Mouse (Mus musculus) lung, embryonic 16.5 days (tissue): Measurements from ENCODE around the gene Snai3. TPM values are rescaled to one million over a fixed set of nuclear protein-coding genes. Genes with fewer than 3 reads are reported as not detected.

Source experiments
- ATAC-seq: fragments of 200-750 bp; cut with Nextera tagmentation; 2 replicates; pipeline ENCODE4 v1.8.0; 2017; ENCODE audit warnings: low read depth, mild to moderate bottlenecking, moderate library complexity
- H3K27ac ChIP-seq: fragments of 300-500 bp; sonication (generic); 2 replicates; pipeline ENCODE4 v1.5.1; 2014; ENCODE audit warnings: mild to moderate bottlenecking, control low read depth, low read length
- H3K27me3 ChIP-seq: fragments of 300-500 bp; sonication (generic); 2 replicates; pipeline ENCODE4 v1.6.1; 2014; ENCODE audit warnings: low read depth, low read length, mixed read lengths; ENCODE audit not compliant: control insufficient read depth, insufficient read depth
- H3K36me3 ChIP-seq: fragments of 300-500 bp; sonication (generic); 2 replicates; pipeline ENCODE4 v1.6.1; 2014; ENCODE audit warnings: low read length; ENCODE audit not compliant: control insufficient read depth, insufficient read depth
- H3K4me1 ChIP-seq: fragments of 300-500 bp; sonication (generic); replicated peaks from 2 replicates; pipeline ENCODE4 v1.6.1; 2014; ENCODE audit warnings: low read length, mixed read lengths; ENCODE audit not compliant: control insufficient read depth, insufficient read depth
- H3K4me2 ChIP-seq: fragments of 300-500 bp; sonication (generic); 2 replicates; pipeline ENCODE4 v1.6.1; 2014; ENCODE audit warnings: low read depth, low read length, control low read depth
- H3K4me3 ChIP-seq: fragments of 300-500 bp; sonication (generic); 2 replicates; pipeline ENCODE4 v1.5.1; 2014; ENCODE audit warnings: mild to moderate bottlenecking, low read length, control low read depth
- H3K9ac ChIP-seq: fragments of 300-500 bp; sonication (generic); 2 replicates; pipeline ENCODE4 v1.6.1; 2014; ENCODE audit warnings: low read length, control low read depth
- H3K9me3 ChIP-seq: fragments of 300-500 bp; sonication (generic); 2 replicates; pipeline ENCODE4 v1.6.1; 2016; ENCODE audit warnings: low read length; ENCODE audit not compliant: control insufficient read depth
- whole genome bisulfite sequencing: fragments of 180-500 bp; shearing (Covaris S2); extraction: QIAGEN DNeasy Blood & Tissue Kit; methylation state at CpG from one replicate; pipeline ENCODE4 v1.1.7; 2014; 5-methylcytosine and 5-hydroxymethylcytosine counted together
- polyA plus RNA-seq: library from polyadenylated mRNA; unstranded; fragments of >200 nt; fragmentation: Nextera tagmentation; extraction: Ambion mirVana; gene quantifications from 2 replicates; pipeline ENCODE4 v1.2.1, GENCODE M21; 2015

Gene Snai3
- polyA plus RNA-seq, 1 experiment from 2014 or later = 1.5 TPM

DNA sequence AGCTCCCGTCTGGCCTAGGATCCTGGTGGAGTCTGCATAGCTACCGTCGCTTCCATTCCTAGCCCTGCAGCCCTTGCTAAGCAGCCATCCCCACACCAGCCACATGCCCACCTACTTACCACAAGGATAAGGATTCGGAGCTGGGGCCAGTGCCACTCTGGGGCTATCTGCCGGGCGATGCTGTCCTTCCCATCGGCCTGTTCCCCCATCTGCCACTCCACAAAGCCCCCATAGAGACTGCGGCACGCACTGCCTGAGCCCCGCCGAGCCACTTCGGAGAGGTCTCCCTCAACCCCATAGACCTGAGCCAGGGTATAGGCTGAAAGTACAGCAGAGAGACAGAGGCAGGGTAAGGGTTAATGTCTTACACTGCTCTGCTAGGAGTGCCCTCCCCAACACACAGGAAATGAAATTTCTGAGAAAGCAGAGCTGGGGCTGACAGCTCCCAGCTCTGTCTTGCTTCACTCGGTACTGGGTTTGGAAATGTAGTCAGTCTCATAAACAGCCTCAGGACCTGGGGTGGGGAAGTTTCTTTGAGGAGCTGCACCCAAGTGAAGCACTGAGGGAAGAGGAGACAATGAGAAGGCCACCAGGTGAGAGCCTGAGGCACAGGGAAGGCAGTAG lies 22.7 kb downstream of the Snai3 start:
- H3K36me3 ChIP-seq = peaks cover 4% of the 10 kb centered on the region
- H3K4me3 ChIP-seq = no peak overlapping the region
- H3K9ac ChIP-seq = 0 out of 2 replicates have a peak overlapping the region, but pooled peaks have one; percentile 19
- peak overlapping the region; percentile 60 for H3K27ac ChIP-seq
- 0 out of 2 replicates have a peak, but pooled peaks cover 5% of the 10 kb centered on the region for H3K9me3 ChIP-seq
- peak; percentile 46 for ATAC-seq
- WGBS = 83% methylated on average over 13 of the region's 13 CpGs
- no peaks in the 10 kb centered on the region for H3K27me3 ChIP-seq
- no peak overlapping the region for H3K4me2 ChIP-seq
- H3K4me1 ChIP-seq = peaks cover 12% of the 10 kb centered on the region

GRCm38 (mm10) chr8:122436586-122437125 lies 23.9 kb downstream of the Snai3 start:
- Histone ChIP-seq H3K9ac (no peak overlapping the region), H3K36me3 (peaks cover 4% of the 10 kb centered on the region), H3K27ac (no peak overlapping the region), H3K4me1 (peaks cover 13% of the 10 kb centered on the region), H3K4me2 (no peak overlapping the region), H3K27me3 (no peaks in the 10 kb centered on the region), H3K4me3 (no peak overlapping the region), H3K9me3 (0 out of 2 replicates have a peak, but pooled peaks cover 5% of the 10 kb centered on the region)
- 82% methylated on average over 20 of the region's 20 CpGs for WGBS
- no peak for ATAC-seq

DNA sequence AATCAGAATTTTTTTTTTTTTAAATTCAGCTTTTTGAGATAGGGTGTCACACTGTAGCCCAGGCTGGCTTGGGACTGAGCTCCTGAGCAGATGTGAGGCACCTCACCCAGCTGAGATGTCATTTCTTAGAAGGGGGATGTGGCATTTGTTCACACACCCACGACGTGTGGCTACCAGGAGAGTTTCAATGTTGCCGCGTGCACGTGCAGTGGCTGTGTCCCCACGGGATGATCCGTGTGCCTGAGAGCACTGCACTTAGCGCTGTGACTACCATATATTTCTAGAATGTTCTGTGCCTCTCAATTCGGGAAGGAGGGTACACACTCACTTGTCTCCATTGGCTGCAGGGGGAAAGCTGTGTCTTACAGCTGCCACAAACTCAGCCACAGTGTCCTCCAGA lies 24.4 kb downstream of the Snai3 start:
- Histone ChIP-seq H3K27ac (no peak overlapping the region), H3K4me2 (no peak overlapping the region), H3K4me1 (peaks cover 18% of the 10 kb centered on the region), H3K9ac (no peak overlapping the region), H3K4me3 (no peak overlapping the region), H3K36me3 (peaks cover 4% of the 10 kb centered on the region), H3K9me3 (0 out of 2 replicates have a peak, but pooled peaks cover 5% of the 10 kb centered on the region), H3K27me3 (no peaks in the 10 kb centered on the region)
- ATAC-seq = no peak
- 92% methylated on average over 9 of the region's 9 CpGs for WGBS

DNA sequence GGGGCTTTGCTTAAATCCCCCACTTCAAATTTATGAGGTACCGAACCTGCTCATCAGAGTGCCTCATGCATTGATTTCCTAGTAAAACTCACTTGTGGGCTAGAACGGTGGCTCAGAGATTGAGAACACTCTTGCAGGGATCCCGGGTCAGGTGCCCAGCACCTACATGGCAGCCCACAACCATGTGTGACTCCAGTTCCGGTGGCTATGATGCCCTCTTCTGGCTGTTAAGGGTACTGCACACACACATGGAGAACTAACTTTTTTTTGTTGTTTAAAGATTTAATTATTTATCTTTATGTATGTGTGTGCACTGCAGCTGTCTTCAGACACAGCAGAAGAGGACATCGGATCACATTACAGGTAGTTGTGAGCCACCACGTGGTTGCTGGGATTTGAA lies 25.2 kb downstream of the Snai3 start:
- Histone ChIP-seq H3K9ac (no peak overlapping the region), H3K4me1 (peaks cover 19% of the 10 kb centered on the region), H3K27me3 (no peaks in the 10 kb centered on the region), H3K27ac (no peak overlapping the region), H3K36me3 (peaks cover 4% of the 10 kb centered on the region), H3K4me3 (no peak overlapping the region), H3K9me3 (0 out of 2 replicates have a peak, but pooled peaks cover 5% of the 10 kb centered on the region), H3K4me2 (no peak overlapping the region)
- no peak for ATAC-seq
- WGBS = 90% methylated on average over 6 of the region's 6 CpGs

DNA sequence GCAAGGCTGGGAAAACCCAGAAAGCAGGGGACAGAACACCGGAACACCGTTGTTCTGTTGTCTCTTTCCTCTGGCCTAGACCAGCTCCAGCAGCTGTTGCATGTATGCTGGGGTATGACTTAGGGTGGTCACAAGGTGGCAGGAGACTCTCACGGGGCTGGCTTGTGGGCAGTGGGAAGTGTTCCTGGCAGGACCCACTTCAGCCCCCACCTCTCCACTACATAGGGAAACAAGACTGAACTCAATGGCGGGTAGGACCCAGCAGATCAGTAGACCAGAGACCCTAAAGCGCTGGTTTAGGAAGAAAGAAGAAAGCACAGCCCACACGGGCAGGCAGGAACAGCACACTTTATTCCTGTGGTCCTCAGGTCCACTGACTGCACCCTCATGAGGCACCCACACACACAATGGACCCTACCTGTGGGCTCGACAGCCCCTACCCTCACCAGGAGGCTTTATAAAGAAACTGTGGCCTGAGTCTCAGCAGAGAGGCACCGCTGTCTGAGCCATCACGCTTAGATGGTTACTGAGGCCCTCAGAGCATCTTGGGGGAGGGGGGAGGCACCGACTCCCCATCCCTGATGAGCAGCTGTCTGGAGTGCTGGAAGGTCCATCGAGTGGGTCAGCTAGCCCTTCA lies 27.1 kb downstream of the Snai3 start:
- peak overlapping the region; percentile 89 for H3K9ac ChIP-seq
- H3K9me3 ChIP-seq = 0 out of 2 replicates have a peak, but pooled peaks cover 5% of the 10 kb centered on the region
- peak overlapping the region; percentile 73 for H3K4me3 ChIP-seq
- 53% methylated on average over 11 of the region's 11 CpGs for WGBS
- peaks cover 19% of the 10 kb centered on the region for H3K4me1 ChIP-seq
- H3K27ac ChIP-seq = peak overlapping the region; percentile 28; the same call in 1 of the 2 replicates
- peak; percentile 31 for ATAC-seq
- H3K36me3 ChIP-seq = peaks cover 4% of the 10 kb centered on the region
- H3K27me3 ChIP-seq = no peaks in the 10 kb centered on the region
- peak overlapping the region; percentile 92 for H3K4me2 ChIP-seq

DNA sequence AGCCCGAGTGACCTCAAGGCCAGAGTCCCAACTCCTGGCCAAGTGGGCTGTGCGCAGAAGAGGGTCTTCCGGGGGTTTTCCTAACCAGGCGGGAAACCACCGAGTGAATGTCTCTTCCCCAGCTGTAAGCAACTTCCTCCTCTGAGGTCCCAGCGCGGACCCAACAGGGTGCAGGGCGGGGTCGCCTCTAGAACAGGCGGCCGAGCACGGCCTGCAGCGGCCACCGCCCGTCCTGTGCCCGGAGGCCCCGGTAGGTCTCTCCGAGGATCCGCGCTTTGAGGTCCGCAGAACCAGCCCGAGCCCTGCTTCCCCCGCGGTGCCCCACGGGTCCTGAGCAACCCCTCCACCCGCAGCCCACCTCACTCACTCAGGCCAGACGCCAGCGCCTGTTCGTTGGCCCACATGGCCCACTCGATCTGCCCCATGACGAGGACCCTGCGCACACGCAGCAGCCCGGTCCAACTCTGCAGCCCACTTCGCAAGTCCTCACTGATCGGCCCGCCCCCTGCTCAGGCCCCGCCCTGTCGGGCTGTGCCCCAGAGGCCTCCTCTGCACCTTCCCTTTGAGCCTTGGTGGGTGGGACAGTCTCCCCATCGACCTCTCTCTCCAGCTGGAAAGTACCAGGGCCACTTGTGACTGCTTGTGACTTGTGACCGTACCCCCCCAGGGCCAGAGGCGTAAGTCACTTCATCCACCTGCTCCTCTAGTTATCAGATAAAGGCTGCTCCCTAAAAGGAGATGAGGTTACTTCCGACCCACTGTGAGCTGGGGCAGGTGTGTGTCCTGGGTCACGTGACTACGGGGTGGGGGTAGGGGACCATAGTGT lies 27.9 kb downstream of the Snai3 start, which contains the start of gene Cyba:
Cyba (minus strand) TSS at position 488 of the 826 bp plus-strand sequence.
- H3K27ac ChIP-seq = peak within 1 kb of the TSS; percentile 85
- H3K9me3 ChIP-seq = 0 out of 2 replicates have a peak, but pooled peaks cover 5% of the 10 kb centered on the region
- H3K4me2 ChIP-seq = peak within 1 kb of the TSS; percentile 92
- H3K4me1 ChIP-seq = peaks cover 19% of the 10 kb centered on the region
- peak within 1 kb of the TSS; percentile 73 for H3K4me3 ChIP-seq
- no peaks in the 10 kb centered on the region for H3K27me3 ChIP-seq
- peak; percentile 94 for ATAC-seq
- 2% methylated on average over 40 of the region's 45 CpGs for WGBS
- peaks cover 4% of the 10 kb centered on the region for H3K36me3 ChIP-seq
- H3K9ac ChIP-seq = peak within 1 kb of the TSS; percentile 89

GRCm38 (mm10) chr8:122431694-122432442 lies 28.7 kb downstream of the Snai3 start:
- Histone ChIP-seq H3K27ac (peak overlapping the region; percentile 85), H3K4me3 (peak overlapping the region; percentile 73), H3K9me3 (0 out of 2 replicates have a peak, but pooled peaks cover 5% of the 10 kb centered on the region), H3K36me3 (peaks cover 4% of the 10 kb centered on the region), H3K4me1 (peaks cover 19% of the 10 kb centered on the region), H3K4me2 (peak overlapping the region; percentile 92), H3K27me3 (no peaks in the 10 kb centered on the region), H3K9ac (peak overlapping the region; percentile 89)
- WGBS = 26% methylated on average over 18 of the region's 18 CpGs
- peak; percentile 9; the same call in 1 of the 2 replicates for ATAC-seq

DNA sequence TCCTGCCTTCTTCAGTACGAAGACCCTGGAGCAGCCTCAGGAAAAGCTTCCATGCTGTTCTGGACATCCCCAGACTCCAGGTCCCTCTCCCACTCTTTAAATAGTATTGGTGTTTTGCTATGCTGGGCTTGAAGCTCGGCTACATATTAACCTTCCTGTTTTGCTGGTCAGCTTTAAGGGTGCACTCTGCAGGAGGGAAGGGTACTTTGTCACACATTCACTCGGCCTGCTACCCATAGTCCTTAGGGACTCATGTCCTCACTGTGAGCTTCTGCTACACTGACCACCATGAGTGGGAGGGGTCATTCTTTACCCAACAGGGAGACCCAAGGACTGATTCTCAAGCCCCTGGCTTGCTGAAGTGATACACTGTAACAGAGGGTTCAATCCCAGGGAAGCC lies 29.9 kb downstream of the Snai3 start:
- Histone ChIP-seq H3K36me3 (peaks cover 4% of the 10 kb centered on the region), H3K4me2 (no peak overlapping the region), H3K27ac (no peak overlapping the region), H3K27me3 (no peaks in the 10 kb centered on the region), H3K4me1 (peaks cover 19% of the 10 kb centered on the region), H3K4me3 (no peak overlapping the region), H3K9me3 (0 out of 2 replicates have a peak, but pooled peaks cover 5% of the 10 kb centered on the region), H3K9ac (no peak overlapping the region)
- WGBS = 70% methylated on average over 3 of the region's 3 CpGs
- ATAC-seq = no peak
